Mouse (Mus musculus) neural tube, embryonic 14.5 days (tissue): ENCODE measurements around the gene Spns3. TPM values are rescaled to one million over a fixed set of nuclear protein-coding genes. Genes with fewer than 3 reads are reported as not detected.

Experiments
- ATAC-seq: fragments of 200-750 bp; cut with Nextera tagmentation; 2 replicates; pipeline ENCODE4 v1.8.0; 2017; ENCODE audit warnings: low read depth, mild to moderate bottlenecking, moderate TSS enrichment, moderate library complexity
- H3K27ac ChIP-seq: fragments of 300-500 bp; sonication (generic); 2 replicates; pipeline ENCODE4 v1.5.1; 2014; ENCODE audit warnings: low read depth, mild to moderate bottlenecking, control low read depth, low read length, moderate library complexity, mixed read lengths
- H3K27me3 ChIP-seq: fragments of 300-500 bp; sonication (generic); 2 replicates; pipeline ENCODE4 v1.6.1; 2014; ENCODE audit warnings: low read length; ENCODE audit not compliant: control insufficient read depth, insufficient read depth
- H3K36me3 ChIP-seq: fragments of 300-500 bp; sonication (generic); 2 replicates; pipeline ENCODE4 v1.6.1; 2014; ENCODE audit warnings: low read length, mixed read lengths; ENCODE audit not compliant: control insufficient read depth, insufficient read depth
- H3K4me1 ChIP-seq: fragments of 300-500 bp; sonication (generic); 2 replicates; pipeline ENCODE4 v1.6.1; 2014; ENCODE audit warnings: low read length; ENCODE audit not compliant: control insufficient read depth, insufficient read depth
- H3K4me2 ChIP-seq: fragments of 300-500 bp; sonication (generic); 2 replicates; pipeline ENCODE4 v1.6.1; 2014; ENCODE audit warnings: mild to moderate bottlenecking, low read depth, low read length, control low read depth
- H3K4me3 ChIP-seq: fragments of 300-500 bp; sonication (generic); 2 replicates; pipeline ENCODE4 v1.5.1; 2014; ENCODE audit warnings: low read depth, low read length, control low read depth, mixed read lengths
- H3K9ac ChIP-seq: fragments of 300-500 bp; sonication (generic); replicated peaks from 2 replicates; pipeline ENCODE4 v1.6.1; 2014; ENCODE audit warnings: low read depth, mild to moderate bottlenecking, control low read depth, low read length, mixed read lengths
- H3K9me3 ChIP-seq: fragments of 300-500 bp; sonication (generic); 2 replicates; pipeline ENCODE4 v1.6.1; 2016; ENCODE audit warnings: low read length; ENCODE audit not compliant: control insufficient read depth
- WGBS: fragments of 180-500 bp; shearing (Covaris S2); extraction: QIAGEN DNeasy Blood & Tissue Kit; methylation state at CpG from one replicate; pipeline ENCODE4 v1.1.7; 2014; 5-methylcytosine and 5-hydroxymethylcytosine counted together
- polyA plus RNA-seq: library from polyadenylated mRNA; unstranded; fragments of >200 nt; fragmentation: Nextera tagmentation; extraction: Ambion mirVana; gene quantifications from 2 replicates; pipeline ENCODE4 v1.2.1, GENCODE M21; 2014

The Spns3 gene
- 0.11 TPM in 1 of 2 replicates, not detected in the other for polyA plus RNA-seq

DNA sequence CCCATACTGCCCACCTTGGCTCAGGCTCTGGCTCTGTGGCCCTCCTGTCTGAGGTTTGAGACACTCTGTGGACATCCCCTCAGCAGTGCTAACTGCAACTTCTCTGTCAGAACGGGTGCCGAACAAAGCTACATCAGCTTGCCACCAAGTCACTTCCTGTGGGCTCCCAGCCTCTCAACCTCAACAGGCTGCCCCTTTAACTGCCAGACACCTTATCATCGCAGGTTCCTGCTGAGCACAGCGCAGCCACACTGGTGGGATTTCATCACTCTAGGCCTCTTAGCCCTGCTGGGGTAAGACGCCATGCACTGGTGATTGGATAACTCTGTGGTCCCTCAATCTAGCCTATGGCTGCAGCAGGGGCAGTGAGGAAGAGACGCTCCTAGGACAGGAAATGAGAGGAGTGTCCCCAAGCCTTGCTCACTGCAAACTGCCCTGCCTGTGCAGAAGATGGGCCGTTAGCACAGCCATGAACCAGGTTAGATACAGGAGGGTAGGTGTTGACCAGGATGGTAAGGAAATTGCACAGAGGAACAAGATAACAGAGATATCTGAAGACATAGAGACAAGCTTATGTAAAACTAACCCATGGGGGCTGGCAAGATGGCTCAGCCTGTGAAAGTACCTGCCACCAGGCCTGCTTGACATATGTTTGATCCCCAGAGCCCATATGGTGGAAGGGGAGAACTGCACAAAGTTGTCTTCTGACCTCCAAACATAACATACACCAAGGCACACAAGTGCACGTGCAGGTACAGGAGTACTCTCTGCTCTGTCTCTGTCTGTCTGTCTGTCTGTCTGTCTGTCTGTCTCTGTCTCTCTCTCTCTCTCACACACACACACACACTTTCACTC, at the start of gene Spns3:
Spns3 (minus strand) TSS at position 373 of the 855 bp plus-strand sequence.
- no peaks in the 10 kb centered on the region for H3K27me3 ChIP-seq
- 66% methylated on average over 8 of the region's 8 CpGs for WGBS
- H3K9me3 ChIP-seq, result no peaks in the 10 kb centered on the region
- H3K4me2 ChIP-seq, result no peak within 1 kb of the TSS
- H3K9ac ChIP-seq, result no peak within 1 kb of the TSS
- H3K4me1 ChIP-seq, result no peaks in the 10 kb centered on the region
- H3K4me3 ChIP-seq, result no peak within 1 kb of the TSS
- ATAC-seq, result no peak
- H3K27ac ChIP-seq, result no peak within 1 kb of the TSS
- H3K36me3 ChIP-seq, result no peaks in the 10 kb centered on the region

DNA sequence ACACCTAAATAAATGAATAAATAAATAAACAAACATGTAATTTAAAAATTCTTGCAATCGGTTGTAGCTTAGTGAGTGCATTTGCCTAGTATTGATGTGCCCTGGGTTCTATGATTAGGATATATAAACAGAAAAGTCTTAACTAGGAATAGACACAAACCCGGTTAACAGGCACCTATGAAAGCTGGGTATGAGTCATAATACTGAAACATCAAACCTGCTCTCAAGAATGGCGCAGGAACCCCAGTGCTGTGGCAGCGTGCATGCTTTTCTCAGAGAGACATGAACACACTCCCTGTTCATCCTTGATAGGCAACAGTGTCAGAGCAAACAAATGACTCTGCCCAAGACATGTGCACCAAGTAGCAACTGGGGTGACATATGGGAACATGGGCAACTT, 47.5 kb upstream of the Spns3 start:
- no peaks in the 10 kb centered on the region for H3K36me3 ChIP-seq
- no peak overlapping the region for H3K27ac ChIP-seq
- H3K27me3 ChIP-seq, result no peaks in the 10 kb centered on the region
- 93% methylated on average over 4 of the region's 4 CpGs for WGBS
- H3K4me2 ChIP-seq, result no peak overlapping the region
- H3K9me3 ChIP-seq, result no peaks in the 10 kb centered on the region
- no peak overlapping the region for H3K4me3 ChIP-seq
- no peaks in the 10 kb centered on the region for H3K4me1 ChIP-seq
- no peak overlapping the region for H3K9ac ChIP-seq
- no peak for ATAC-seq

DNA sequence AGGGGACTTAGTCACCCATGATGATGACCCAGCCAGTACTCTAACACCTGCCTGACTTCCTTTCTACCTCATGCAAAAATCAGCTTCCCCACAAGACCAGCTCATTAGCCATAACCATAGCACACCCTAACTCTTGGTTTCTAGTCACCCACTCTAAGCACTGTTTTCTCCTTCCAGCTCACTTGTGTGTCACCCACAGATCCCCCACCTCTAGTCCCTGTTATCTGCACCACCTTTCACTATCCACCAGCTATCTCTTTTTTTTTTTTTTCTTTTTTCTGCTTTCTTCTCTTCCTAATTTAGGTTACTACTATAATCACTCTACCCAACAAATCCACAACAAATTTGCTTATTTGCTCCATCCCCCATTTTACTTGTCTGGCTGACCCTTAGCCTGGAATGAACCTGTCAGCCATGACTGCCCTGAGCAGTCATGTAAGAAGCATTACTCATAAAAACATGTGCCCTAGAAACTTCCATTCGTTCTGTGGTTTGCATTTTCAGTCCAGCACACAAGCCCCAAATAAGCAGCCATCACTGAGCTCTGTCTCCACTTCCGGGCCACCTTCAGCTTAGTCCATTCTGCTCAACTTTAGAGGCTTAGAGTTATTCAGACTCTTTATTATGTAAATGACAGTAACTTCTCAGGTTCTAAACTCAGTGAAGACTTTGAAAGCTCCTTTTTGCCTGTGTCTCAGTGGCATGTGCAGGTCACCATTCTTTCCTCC, 44.9 kb upstream of the Spns3 start:
- Histone ChIP-seq H3K4me3 (no peak overlapping the region), H3K9me3 (no peaks in the 10 kb centered on the region), H3K36me3 (no peaks in the 10 kb centered on the region), H3K4me1 (no peaks in the 10 kb centered on the region), H3K27me3 (no peaks in the 10 kb centered on the region), H3K9ac (no peak overlapping the region), H3K4me2 (no peak overlapping the region), H3K27ac (no peak overlapping the region)
- 79% methylated on average over 2 of the region's 2 CpGs for WGBS
- ATAC-seq, result no peak

DNA sequence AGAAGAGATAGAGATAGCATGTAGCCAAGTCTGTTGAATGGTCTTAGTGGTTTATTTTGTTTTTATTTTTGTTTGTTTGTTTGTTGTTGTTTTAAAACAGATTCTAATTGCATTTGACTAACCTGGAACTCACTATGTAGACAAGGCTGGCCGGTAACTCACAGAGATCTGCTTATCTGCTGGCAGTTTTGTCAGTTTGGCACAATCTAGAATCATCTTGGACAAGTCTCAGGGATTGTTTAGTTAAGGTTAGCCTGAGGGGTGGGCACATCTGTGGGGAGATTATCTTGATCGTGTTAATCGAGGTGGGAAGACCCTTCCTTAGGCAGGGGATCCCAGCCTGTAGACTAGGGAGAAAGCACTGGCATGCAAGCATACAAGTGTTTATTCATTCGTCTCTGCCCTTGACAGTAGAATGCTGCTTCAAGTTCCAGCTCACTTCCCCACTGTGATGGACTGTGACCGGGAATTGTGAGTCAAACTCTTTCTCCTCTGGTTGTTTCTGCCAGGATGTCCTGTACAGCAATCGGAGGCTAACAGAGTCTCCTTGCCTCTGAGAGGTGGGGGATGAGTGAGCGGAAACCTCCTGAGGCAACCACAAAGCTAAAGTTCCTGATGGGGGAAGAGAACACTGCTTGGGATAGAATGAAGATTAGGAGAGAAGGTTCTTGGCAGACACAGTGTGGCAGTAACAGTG, 37.4 kb upstream of the Spns3 start:
- no peak overlapping the region for H3K9ac ChIP-seq
- no peaks in the 10 kb centered on the region for H3K36me3 ChIP-seq
- no peak for ATAC-seq
- H3K4me2 ChIP-seq, result no peak overlapping the region
- no peak overlapping the region for H3K4me3 ChIP-seq
- 71% methylated on average over 7 of the region's 7 CpGs for WGBS
- H3K27me3 ChIP-seq, result no peaks in the 10 kb centered on the region
- no peak overlapping the region for H3K27ac ChIP-seq
- no peaks in the 10 kb centered on the region for H3K4me1 ChIP-seq
- H3K9me3 ChIP-seq, result no peaks in the 10 kb centered on the region

DNA sequence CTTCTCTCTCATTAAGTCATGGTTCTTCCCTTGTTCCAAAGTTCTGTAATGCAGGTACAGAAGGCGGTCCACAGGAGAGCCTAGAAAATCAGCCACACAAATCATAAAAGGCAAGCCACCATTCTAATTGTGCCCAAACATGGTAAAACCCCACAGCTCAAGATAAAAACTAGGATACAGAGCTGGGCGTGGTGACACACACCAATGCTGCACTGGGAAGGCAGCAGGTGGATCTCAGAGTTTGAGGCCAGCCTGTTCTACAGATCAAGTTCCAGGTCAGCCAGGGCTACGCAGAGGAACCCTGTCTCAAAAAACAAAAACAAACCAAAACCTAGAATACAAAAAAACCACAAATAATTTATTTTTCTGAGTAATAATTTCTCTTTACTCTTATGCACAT, 36.3 kb upstream of the Spns3 start:
- H3K4me3 ChIP-seq, result no peak overlapping the region
- ATAC-seq, result no peak
- no peaks in the 10 kb centered on the region for H3K27me3 ChIP-seq
- no peak overlapping the region for H3K27ac ChIP-seq
- H3K4me1 ChIP-seq, result no peaks in the 10 kb centered on the region
- H3K9me3 ChIP-seq, result no peaks in the 10 kb centered on the region
- no peak overlapping the region for H3K9ac ChIP-seq
- 93% methylated on average over 3 of the region's 3 CpGs for WGBS
- no peaks in the 10 kb centered on the region for H3K36me3 ChIP-seq
- no peak overlapping the region for H3K4me2 ChIP-seq

DNA sequence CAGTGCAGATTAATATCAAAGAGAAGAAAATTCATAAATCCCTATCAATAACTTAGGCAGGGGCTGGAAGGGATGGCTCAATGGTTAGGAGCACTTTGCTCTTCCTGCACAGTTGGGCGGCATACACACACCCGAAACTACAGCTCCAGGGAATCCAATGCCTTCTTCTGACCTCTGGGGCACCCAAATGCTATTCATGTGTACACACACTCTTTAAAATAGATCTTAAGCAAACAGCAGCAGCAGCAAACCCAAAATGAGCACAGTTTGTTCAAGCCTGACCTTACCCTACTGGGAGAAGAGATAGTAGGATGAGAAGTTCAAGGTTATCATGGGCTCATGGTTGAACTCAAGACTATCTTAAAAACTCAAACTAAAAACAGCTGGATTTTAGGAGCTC, 32.8 kb upstream of the Spns3 start:
- Histone ChIP-seq H3K36me3 (no peaks in the 10 kb centered on the region), H3K27ac (no peak overlapping the region), H3K4me3 (no peak overlapping the region), H3K9ac (no peak overlapping the region), H3K9me3 (no peaks in the 10 kb centered on the region), H3K4me2 (no peak overlapping the region), H3K4me1 (no peaks in the 10 kb centered on the region), H3K27me3 (no peaks in the 10 kb centered on the region)
- ATAC-seq, result no peak
- 95% methylated on average over 2 of the region's 2 CpGs for WGBS

- WGBS, result 77% methylated on average over 3 of the region's 3 CpGs
- H3K36me3 ChIP-seq, result no peaks in the 10 kb centered on the region
- ATAC-seq, result no peak
Observed at GRCm38 (mm10) chr11:72582448-72582705, 32.1 kb upstream of the Spns3 start.

GRCm38 (mm10) chr11:72581609-72582447, 31.5 kb upstream of the Spns3 start:
- H3K4me2 ChIP-seq, result no peak overlapping the region
- no peak for ATAC-seq
- peaks cover 4% of the 10 kb centered on the region; the same call in 1 of the 2 replicates for H3K4me1 ChIP-seq
- no peaks in the 10 kb centered on the region for H3K9me3 ChIP-seq
- no peak overlapping the region for H3K4me3 ChIP-seq
- no peaks in the 10 kb centered on the region for H3K36me3 ChIP-seq
- no peak overlapping the region for H3K27ac ChIP-seq
- no peak overlapping the region for H3K9ac ChIP-seq
- 79% methylated on average over 8 of the region's 8 CpGs for WGBS
- no peaks in the 10 kb centered on the region for H3K27me3 ChIP-seq

More at GRCm38 (mm10) chr11:72582448-72582705, 32.1 kb upstream of the Spns3 start:
- Histone ChIP-seq H3K27ac (no peak overlapping the region), H3K9me3 (no peaks in the 10 kb centered on the region), H3K4me3 (no peak overlapping the region), H3K4me1 (no peaks in the 10 kb centered on the region), H3K4me2 (no peak overlapping the region), H3K9ac (no peak overlapping the region), H3K27me3 (no peaks in the 10 kb centered on the region)
